21 mouse cellular contexts compared by ENCODE assay signal in the genomic region with DNA sequence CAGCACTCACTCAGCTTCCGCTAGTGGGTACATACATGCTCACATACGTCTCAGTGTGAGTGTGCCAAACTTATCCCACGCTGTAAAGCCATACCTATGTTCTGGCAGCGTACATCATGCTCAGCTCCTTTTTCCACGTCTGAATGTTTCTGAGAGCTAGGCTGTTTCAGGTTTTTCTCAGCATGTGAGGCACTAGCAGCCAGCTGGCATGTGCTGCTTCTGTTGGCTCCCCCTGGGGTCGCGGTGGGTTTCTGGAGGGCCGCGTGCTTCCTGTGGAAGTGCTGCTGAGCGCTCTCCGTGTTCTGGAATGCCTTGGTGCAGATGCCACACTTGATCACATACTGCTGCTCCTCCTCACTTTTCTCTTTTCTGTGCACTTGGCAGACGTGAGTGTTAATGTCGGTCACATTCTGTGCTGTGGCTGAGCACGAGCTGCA. TPM values are rescaled to one million over a fixed set of nuclear protein-coding genes. Genes with fewer than 3 reads are reported as not detected.
A peak's percentile ranks its signal among the peaks of the same experiment; 100 is the strongest.
DNase-seq lines count a peak whose midpoint lies in the region; ATAC-seq and TF ChIP-seq lines count a peak whose summit lies in the region.
"Had no signal": no experiment of that assay in that cellular context is flagged by ENCODE, and none has a peak within 500 bp of the region (broad histone marks: within the 10 kb centered on the region; RNA-seq: fewer than 3 reads in every experiment).

No protein-coding gene starts in this region.

- H3K4me1 ChIP-seq in forebrain, postnatal 0 days (ENCODE audit: insufficient read depth) = no peaks in the 10 kb centered on the region
- no peaks in the 10 kb centered on the region for H3K4me1 ChIP-seq in forebrain, embryonic 12.5 days
- H3K4me1 ChIP-seq: embryonic facial prominence, embryonic 15.5 days; heart, embryonic 13.5 days; hindbrain, embryonic 15.5 days; kidney, embryonic 15.5 days; limb, embryonic 12.5 days; liver, embryonic 12.5 days had no signal

- TF ChIP-seq CTCF in forebrain, postnatal 0 days (IDR thresholded peaks at IDR 0.05; ENCODE audit: low read depth) = no peak

- H3K9me3 ChIP-seq in forebrain, postnatal 0 days (ENCODE audit: low read length) = no peaks in the 10 kb centered on the region
- no peaks in the 10 kb centered on the region for H3K9me3 ChIP-seq in forebrain, embryonic 12.5 days
- H3K9me3 ChIP-seq: embryonic facial prominence, embryonic 15.5 days; heart, embryonic 13.5 days; hindbrain, embryonic 15.5 days; kidney, embryonic 15.5 days; limb, embryonic 12.5 days; liver, embryonic 12.5 days had no signal

- no peak overlapping the region for H3K9ac ChIP-seq in forebrain, postnatal 0 days
- H3K9ac ChIP-seq in forebrain, embryonic 12.5 days = no peak overlapping the region
- H3K9ac ChIP-seq: embryonic facial prominence, embryonic 15.5 days; heart, embryonic 13.5 days; hindbrain, embryonic 15.5 days; kidney, embryonic 15.5 days; limb, embryonic 12.5 days; liver, embryonic 12.5 days had no signal

- peaks cover 29% of the 10 kb centered on the region for H3K36me3 ChIP-seq in forebrain, postnatal 0 days (ENCODE audit: insufficient read depth)
- H3K36me3 ChIP-seq in forebrain, embryonic 12.5 days (replicated peaks) = peaks cover 52% of the 10 kb centered on the region

- no peaks in the 10 kb centered on the region for H3K27me3 ChIP-seq in forebrain, postnatal 0 days (ENCODE audit: insufficient read depth, low read length)
- H3K27me3 ChIP-seq in forebrain, embryonic 12.5 days = no peaks in the 10 kb centered on the region
- H3K27me3 ChIP-seq: embryonic facial prominence, embryonic 15.5 days; heart, embryonic 13.5 days; hindbrain, embryonic 15.5 days; kidney, embryonic 15.5 days; limb, embryonic 12.5 days; liver, embryonic 12.5 days had no signal

- H3K4me2 ChIP-seq in forebrain, postnatal 0 days (ENCODE audit: low read depth) = no peak overlapping the region
- H3K4me2 ChIP-seq in forebrain, embryonic 12.5 days = no peak overlapping the region
- H3K4me2 ChIP-seq: embryonic facial prominence, embryonic 15.5 days; heart, embryonic 13.5 days; hindbrain, embryonic 15.5 days; kidney, embryonic 15.5 days; limb, embryonic 12.5 days; liver, embryonic 12.5 days had no signal

- ATAC-seq in cerebellum, adult (ENCODE audit: insufficient number of reproducible peaks, low FRiP score, low TSS enrichment) = peak; percentile 52; the same call in 1 of the 2 replicates
- peak; percentile 64 for ATAC-seq in forebrain, postnatal 0 days
- ATAC-seq in forebrain, embryonic 12.5 days (ENCODE audit: low FRiP score) = no peak
- ATAC-seq: intestine, postnatal 0 days; liver, embryonic 12.5 days; midbrain, embryonic 16.5 days had no signal

- WGBS in forebrain, postnatal 0 days = 77% methylated on average over 14 of the region's 14 CpGs
- WGBS in forebrain, embryonic 12.5 days = 90% methylated on average over 14 of the region's 14 CpGs

- no peak overlapping the region for H3K4me3 ChIP-seq in forebrain, postnatal 0 days (ENCODE audit: low read depth, low read length)
- no peak overlapping the region for H3K4me3 ChIP-seq in forebrain, embryonic 12.5 days (replicated peaks)
- H3K4me3 ChIP-seq: embryonic facial prominence, embryonic 15.5 days; gastrocnemius, adult 2 months; heart, embryonic 13.5 days; hindbrain, embryonic 15.5 days; kidney, embryonic 15.5 days; limb, embryonic 12.5 days; liver, embryonic 12.5 days had no signal

- no peak overlapping the region for H3K27ac ChIP-seq in forebrain, postnatal 0 days (ENCODE audit: low read depth, low read length)
- no peak overlapping the region for H3K27ac ChIP-seq in forebrain, embryonic 12.5 days
- H3K27ac ChIP-seq: embryonic facial prominence, embryonic 15.5 days; gastrocnemius, adult 2 months; heart, embryonic 13.5 days; hindbrain, embryonic 15.5 days; kidney, embryonic 15.5 days; limb, embryonic 12.5 days; liver, embryonic 12.5 days had no signal

- DNase-seq in cerebellum, postnatal 4 days (ENCODE audit: low spot score in 2 of 2) = no peak
- peak; percentile 22 for DNase-seq in forebrain, postnatal 0 days
- DNase-seq in left cerebral cortex, adult 18-20 months (ENCODE audit: low spot score in 2 of 2) = peak; percentile 29 to 58
- no peak for DNase-seq in left cerebral cortex, adult 8-10 months (ENCODE audit: low spot score in 2 of 2)
- peak; percentile 24 to 30 for DNase-seq in cerebellum, postnatal 36 days
- no peak for DNase-seq in embryo, embryonic 10.5 days (ENCODE audit: low spot score)
- DNase-seq: adrenal gland, postnatal 10 days; gastrocnemius, adult 2 months; kidney, postnatal 4 days; layer of hippocampus, postnatal 36 days; lung, adult 2 months had no signal

RNA-seq across cellular contexts. Expression of gene Bag2, which starts 18.6 kb away (rescaled TPM):
- total RNA-seq in forebrain, postnatal 0 days (2014; rRNA removed) = 26.5 and 33.1 TPM in 2 replicates
- 27.6 and 29.0 TPM in 2 replicates for polyA plus RNA-seq in forebrain, postnatal 0 days (2015; fragmentation: Nextera tagmentation; extraction: Ambion mirVana)
- 28.3 and 29.0 TPM in 2 replicates for polyA plus RNA-seq in forebrain, embryonic 12.5 days (2016; fragmentation: Nextera tagmentation; extraction: Ambion mirVana)
- total RNA-seq in left cerebral cortex, adult 18-20 months (2021) = 10 to 100 TPM; 13.3 to 14.0 TPM
- 10 to 100 TPM in 1 of 4 experiments, 1 to 10 TPM in 3; 9.5 to 10.1 (median 9.6) TPM for total RNA-seq in left cerebral cortex, adult 8-10 months (2022)

RNA-seq across cellular contexts. Expression of gene Zfp451, which starts 38.2 kb away (rescaled TPM):
- 57.2 and 67.2 TPM in 2 replicates for total RNA-seq in forebrain, postnatal 0 days (2014; rRNA removed)
- 20.7 and 29.1 TPM in 2 replicates for polyA plus RNA-seq in forebrain, postnatal 0 days (2015; fragmentation: Nextera tagmentation; extraction: Ambion mirVana)
- polyA plus RNA-seq in forebrain, embryonic 12.5 days (2016; fragmentation: Nextera tagmentation; extraction: Ambion mirVana) = 51.9 and 55.6 TPM in 2 replicates
- 10 to 100 TPM; 52.7 to 57.5 TPM for total RNA-seq in left cerebral cortex, adult 18-20 months (2021)
- 10 to 100 TPM; 48.0 to 58.7 (median 54.0) TPM for total RNA-seq in left cerebral cortex, adult 8-10 months (2022)

RNA-seq across cellular contexts. Expression of gene Rab23, which starts 56.5 kb away (rescaled TPM):
- total RNA-seq in forebrain, postnatal 0 days (2014; rRNA removed) = 9.0 and 13.8 TPM in 2 replicates
- 21.1 and 25.4 TPM in 2 replicates for polyA plus RNA-seq in forebrain, postnatal 0 days (2015; fragmentation: Nextera tagmentation; extraction: Ambion mirVana)
- polyA plus RNA-seq in forebrain, embryonic 12.5 days (2016; fragmentation: Nextera tagmentation; extraction: Ambion mirVana) = 30.7 and 32.3 TPM in 2 replicates
- total RNA-seq in left cerebral cortex, adult 18-20 months (2021) = 10 to 100 TPM; 26.8 to 31.2 TPM
- 10 to 100 TPM; 24.1 to 30.2 (median 27.6) TPM for total RNA-seq in left cerebral cortex, adult 8-10 months (2022)

Comparison
In these comparisons a context has a peak if more than half of its experiments do, and no peak if none do; other contexts are left out.
1. DNase-seq: peak in forebrain, postnatal 0 days (single experiment), left cerebral cortex, adult 18-20 months (2 of 2) and cerebellum, postnatal 36 days (2 of 2); none in cerebellum, postnatal 4 days (0 of 2), left cerebral cortex, adult 8-10 months (0 of 2) and embryo, embryonic 10.5 days (single experiment).